Mouse (Mus musculus) embryonic facial prominence, embryonic 14.5 days (tissue): ENCODE results near the gene Izumo2. TPM values are rescaled to one million over a fixed set of nuclear protein-coding genes. Genes with fewer than 3 reads are reported as not detected.
"Not testable (repeated sequence)": the region's sequence is repeated elsewhere in the genome, so short reads cannot be mapped to it uniquely, and the experiment has no call there.

ENCODE experiments used
- ATAC-seq: fragments of 200-750 bp; cut with Nextera tagmentation; 2 replicates; pipeline ENCODE4 v1.8.0; 2017; ENCODE audit warnings: low read depth, moderate number of reproducible peaks, moderate TSS enrichment
- DNase-seq: peaks from one replicate; pipeline ENCODE4 v3.0.0-alpha.2; 2015; ENCODE audit warnings: low spot score
- H3K27ac ChIP-seq: fragments of 300-500 bp; sonication (generic); replicated peaks from 2 replicates; pipeline ENCODE4 v1.5.1; 2014; ENCODE audit warnings: low read depth, mild to moderate bottlenecking, low read length, moderate library complexity
- H3K27me3 ChIP-seq: fragments of 300-500 bp; sonication (generic); replicated peaks from 2 replicates; pipeline ENCODE4 v1.6.1; 2014; ENCODE audit warnings: low read length; ENCODE audit not compliant: control insufficient read depth, insufficient read depth
- H3K36me3 ChIP-seq: fragments of 300-500 bp; sonication (generic); 2 replicates; pipeline ENCODE4 v1.6.1; 2014; ENCODE audit warnings: low read length, mixed read lengths; ENCODE audit not compliant: control insufficient read depth, insufficient read depth
- H3K4me1 ChIP-seq: fragments of 300-500 bp; sonication (generic); 2 replicates; pipeline ENCODE4 v1.6.1; 2014; ENCODE audit warnings: antibody characterized with exemption, low read length; ENCODE audit not compliant: control insufficient read depth, insufficient read depth
- H3K4me2 ChIP-seq: fragments of 300-500 bp; sonication (generic); 2 replicates; pipeline ENCODE4 v1.6.1; 2014; ENCODE audit warnings: low read depth, mild to moderate bottlenecking, low read length, moderate library complexity, mixed read lengths
- H3K4me3 ChIP-seq: fragments of 300-500 bp; sonication (generic); 2 replicates; pipeline ENCODE4 v1.5.1; 2014; ENCODE audit warnings: low read depth, mild to moderate bottlenecking, low read length
- H3K9ac ChIP-seq: fragments of 300-500 bp; sonication (generic); 2 replicates; pipeline ENCODE4 v1.6.1; 2014; ENCODE audit warnings: low read depth, mild to moderate bottlenecking, low read length, moderate library complexity, mixed read lengths
- H3K9me3 ChIP-seq: fragments of 300-500 bp; sonication (generic); 2 replicates; pipeline ENCODE4 v1.6.1; 2016; ENCODE audit warnings: low read length; ENCODE audit not compliant: control insufficient read depth
- WGBS: fragments of 180-500 bp; shearing (Covaris S2); extraction: QIAGEN DNeasy Blood & Tissue Kit; methylation state at CpG from one replicate; pipeline ENCODE4 v1.1.7; 2014; 5-methylcytosine and 5-hydroxymethylcytosine counted together
- polyA plus RNA-seq: library from polyadenylated mRNA; unstranded; fragments of >200 nt; fragmentation: Nextera tagmentation; extraction: Ambion mirVana; gene quantifications from 2 replicates; pipeline ENCODE4 v1.2.1, GENCODE M21; 2014

Izumo2 gene
- polyA plus RNA-seq, 1 experiment from 2014 or later = not detected

GRCm38 (mm10) chr7:44748101-44749044 lies 39.8 kb downstream of the Izumo2 start, which contains the start of gene Vrk3:
Gene Vrk3, plus strand, starts transcription at chr7:44748413.
- Histone ChIP-seq H3K4me2 (peak within 1 kb of the TSS; percentile 70), H3K4me1 (peaks cover 15% of the 10 kb centered on the region), H3K9ac (peak within 1 kb of the TSS; percentile 68), H3K9me3 (no peaks in the 10 kb centered on the region), H3K27ac (peak within 1 kb of the TSS; percentile 87), H3K4me3 (peak within 1 kb of the TSS; percentile 60), H3K27me3 (no peaks in the 10 kb centered on the region), H3K36me3 (peaks cover 16% of the 10 kb centered on the region; the same call in 1 of the 2 replicates)
- WGBS = under 1% methylated on average over 43 of the region's 44 CpGs
- ATAC-seq (peak; percentile 98), DNase-seq (peak; percentile 99)

- not testable (repeated sequence) for H3K9me3 ChIP-seq, H3K27ac ChIP-seq, H3K4me3 ChIP-seq, H3K27me3 ChIP-seq, H3K4me2 ChIP-seq, H3K9ac ChIP-seq, ATAC-seq, DNase-seq, H3K4me1 ChIP-seq
- 33% methylated on average over 1 of the region's 1 CpGs for WGBS
- H3K36me3 ChIP-seq = peaks cover 41% of the 10 kb centered on the region
Observed at GRCm38 (mm10) chr7:44750950-44751349, 42.4 kb downstream of the Izumo2 start, which contains the start of gene Zfp473. Gene Zfp473, minus strand, starts transcription at chr7:44751050.

GRCm38 (mm10) chr7:44757164-44757563 lies 48.6 kb downstream of the Izumo2 start:
- 87% methylated on average over 2 of the region's 2 CpGs for WGBS
- peaks cover 94% of the 10 kb centered on the region for H3K36me3 ChIP-seq
- H3K4me1 ChIP-seq = no peaks in the 10 kb centered on the region
- no peak overlapping the region for H3K4me2 ChIP-seq
- H3K9ac ChIP-seq = no peak overlapping the region
- H3K27me3 ChIP-seq = no peaks in the 10 kb centered on the region
- no peak overlapping the region for H3K27ac ChIP-seq
- ATAC-seq = no peak
- H3K9me3 ChIP-seq = no peaks in the 10 kb centered on the region
- H3K4me3 ChIP-seq = no peak overlapping the region
- DNase-seq = no peak

- ATAC-seq (no peak), DNase-seq (no peak)
- Histone ChIP-seq H3K9me3 (no peaks in the 10 kb centered on the region), H3K4me3 (no peak overlapping the region), H3K27ac (no peak overlapping the region), H3K36me3 (peaks cover 88% of the 10 kb centered on the region), H3K4me1 (no peaks in the 10 kb centered on the region), H3K27me3 (no peaks in the 10 kb centered on the region), H3K9ac (no peak overlapping the region), H3K4me2 (no peak overlapping the region)
Observed at GRCm38 (mm10) chr7:44760366-44760765, 51.8 kb downstream of the Izumo2 start.

GRCm38 (mm10) chr7:44768129-44768528 lies 59.6 kb downstream of the Izumo2 start:
- DNase-seq (no peak), ATAC-seq (no peak)
- H3K4me3 ChIP-seq = no peak overlapping the region
- no peak overlapping the region for H3K27ac ChIP-seq
- H3K9ac ChIP-seq = no peak overlapping the region
- no peak overlapping the region for H3K4me2 ChIP-seq
- no peaks in the 10 kb centered on the region for H3K9me3 ChIP-seq
- WGBS = 75% methylated on average over 5 of the region's 5 CpGs
- H3K27me3 ChIP-seq = no peaks in the 10 kb centered on the region
- no peaks in the 10 kb centered on the region for H3K4me1 ChIP-seq
- H3K36me3 ChIP-seq = peaks cover 88% of the 10 kb centered on the region

Other genes with a start within 250 kb of the Izumo2 start
- 0.43 and 0.47 TPM in 2 replicates for gene Aspdh, start 243.4 kb upstream of the Izumo2 start, polyA plus RNA-seq
- gene Josd2, start 240.8 kb upstream of the Izumo2 start, polyA plus RNA-seq = 91.2 and 92.8 TPM in 2 replicates
- gene Emc10, start 212.2 kb upstream of the Izumo2 start, polyA plus RNA-seq = 140 and 145 TPM in 2 replicates
- gene Fam71e1, start 212.2 kb upstream of the Izumo2 start, polyA plus RNA-seq = 5.4 and 10.7 TPM in 2 replicates
- 0.38 and 0.57 TPM in 2 replicates for gene Mybpc2, start 184.1 kb upstream of the Izumo2 start, polyA plus RNA-seq
- 0.26 and 0.35 TPM in 2 replicates for gene Spib, start 176.7 kb upstream of the Izumo2 start, polyA plus RNA-seq
- gene Pold1, start 159.9 kb upstream of the Izumo2 start, polyA plus RNA-seq = 57.9 and 64.1 TPM in 2 replicates
- 60.8 and 64.5 TPM in 2 replicates for gene Nr1h2, start 154.8 kb upstream of the Izumo2 start, polyA plus RNA-seq
- 1.7 and 2.8 TPM in 2 replicates for gene Napsa, start 136.4 kb upstream of the Izumo2 start, polyA plus RNA-seq
- gene Kcnc3, start 118.1 kb upstream of the Izumo2 start, polyA plus RNA-seq = 0.49 and 0.67 TPM in 2 replicates
- gene Myh14, start 37.9 kb upstream of the Izumo2 start, polyA plus RNA-seq = 13.6 and 13.8 TPM in 2 replicates
- gene Vrk3, start 39.7 kb downstream of the Izumo2 start, polyA plus RNA-seq = 24.8 and 29.3 TPM in 2 replicates
- 1.1 and 1.7 TPM in 2 replicates for gene Zfp473, start 42.3 kb downstream of the Izumo2 start, polyA plus RNA-seq
- gene Nup62, start 107.3 kb downstream of the Izumo2 start, polyA plus RNA-seq = 47.0 and 51.1 TPM in 2 replicates
- 0.78 and 1.4 TPM in 2 replicates for gene Il4i1, start 107.6 kb downstream of the Izumo2 start, polyA plus RNA-seq
- gene Atf5, start 107.9 kb downstream of the Izumo2 start, polyA plus RNA-seq = 6.8 and 6.9 TPM in 2 replicates
- gene Akt1s1, start 140.2 kb downstream of the Izumo2 start, polyA plus RNA-seq = 69.0 and 78.6 TPM in 2 replicates
- gene Tbc1d17, start 140.3 kb downstream of the Izumo2 start, polyA plus RNA-seq = 66.9 and 82.7 TPM in 2 replicates
- gene Pnkp, start 148.4 kb downstream of the Izumo2 start, polyA plus RNA-seq = 23.4 and 27.7 TPM in 2 replicates
- gene Ptov1, start 161.0 kb downstream of the Izumo2 start, polyA plus RNA-seq = 398 and 442 TPM in 2 replicates
- gene Med25, start 184.0 kb downstream of the Izumo2 start, polyA plus RNA-seq = 62.5 and 64.2 TPM in 2 replicates
- 16.9 and 19.7 TPM in 2 replicates for gene Fuz, start 187.3 kb downstream of the Izumo2 start, polyA plus RNA-seq
- 73.5 and 79.8 TPM in 2 replicates for gene Ap2a1, start 220.8 kb downstream of the Izumo2 start, polyA plus RNA-seq
- gene Tsks, start 234.5 kb downstream of the Izumo2 start, polyA plus RNA-seq = 0.30 TPM in 1 of 2 replicates, not detected in the other